Mouse (Mus musculus): Measurements from ENCODE around the gene Npm1. TPM values are rescaled to one million over a fixed set of nuclear protein-coding genes. Genes with fewer than 3 reads are reported as not detected.
A peak's percentile ranks its signal among the peaks of the same experiment; 100 is the strongest.

The Npm1 gene
- polyA plus RNA-seq, 1 experiment = 267 TPM

DNA sequence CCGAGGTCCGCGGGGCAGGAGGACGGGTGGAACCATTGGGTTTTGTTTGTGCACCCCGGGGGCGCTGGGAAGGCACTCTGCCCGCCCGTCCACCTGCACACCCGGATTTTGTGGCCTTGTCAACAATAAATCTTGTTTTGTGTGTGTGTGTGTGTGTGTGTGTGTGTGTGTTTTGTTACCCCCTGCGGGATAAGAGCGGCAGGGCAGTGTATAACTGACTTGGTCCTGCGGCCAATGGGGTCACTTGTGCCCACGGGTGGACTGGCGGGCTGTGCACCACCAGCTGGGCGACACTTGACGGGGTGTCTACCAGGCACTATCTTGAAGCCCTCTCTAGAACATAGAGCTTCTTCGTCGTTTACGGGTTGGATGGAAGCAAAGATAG lies 38.6 kb upstream of the Npm1 start:
- peaks cover 11% of the 10 kb centered on the region; the same call in 1 of the 2 replicates for H3K27me3 ChIP-seq (ENCODE audit: control insufficient read depth, insufficient read depth, low read length)
- 5% methylated on average over 19 of the region's 19 CpGs for WGBS

DNA sequence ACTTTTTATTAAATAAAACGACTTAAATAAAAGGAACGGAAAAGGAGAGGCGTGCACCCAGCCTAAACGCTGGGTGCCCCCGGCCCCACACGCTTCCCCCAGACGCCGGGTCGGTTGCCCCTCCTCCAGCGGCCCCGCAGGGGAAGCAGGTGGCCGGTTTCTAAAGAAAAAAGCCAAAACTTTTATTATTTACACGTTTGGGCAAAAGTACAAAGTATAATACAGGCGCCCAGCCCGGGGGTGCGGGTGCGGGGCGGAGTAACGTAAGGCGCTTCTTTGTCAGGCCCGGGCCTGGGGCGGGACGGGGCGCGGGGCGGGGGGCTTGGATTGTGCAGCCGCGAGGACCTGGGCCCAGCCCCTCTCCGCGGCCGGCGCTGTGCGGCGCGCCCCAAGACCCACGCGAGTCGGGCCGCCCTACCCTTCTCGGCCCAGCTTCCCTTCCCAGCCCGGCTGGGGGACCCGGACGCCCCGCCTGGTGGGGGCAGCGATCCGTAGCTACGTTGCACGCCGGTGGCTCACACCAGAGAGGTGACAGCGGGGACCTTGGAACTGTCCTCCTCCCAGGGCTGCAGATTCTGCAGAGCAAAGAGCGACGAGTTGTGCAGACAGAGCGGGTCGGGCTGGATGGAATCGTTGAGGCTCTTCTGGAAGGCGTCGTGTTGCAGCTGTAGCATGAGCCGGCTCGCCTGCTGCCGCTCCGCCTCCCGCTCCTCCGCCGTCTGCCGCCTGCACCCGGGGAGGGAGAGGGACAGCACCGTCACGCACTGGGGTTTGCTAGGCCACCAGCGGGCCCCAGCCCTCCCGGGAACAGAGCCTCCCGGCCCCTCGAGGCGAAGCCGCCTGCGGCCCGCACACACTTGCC lies 38.0 kb upstream of the Npm1 start:
- Histone ChIP-seq H3K27ac (ENCODE audit: insufficient read depth, low read length) (peak overlapping the region; percentile 63), H3K4me1 (ENCODE audit: control insufficient read depth, insufficient read depth, low read length) (no peaks in the 10 kb centered on the region), H3K4me3 (replicated peaks; ENCODE audit: insufficient read depth, low read depth, low read length) (peak overlapping the region; percentile 54), H3K27me3 (ENCODE audit: control insufficient read depth, insufficient read depth, low read length) (peaks cover 11% of the 10 kb centered on the region; the same call in 1 of the 2 replicates)
- TF ChIP-seq POLR2A (IDR thresholded peaks at IDR 0.05; ENCODE audit: borderline replicate concordance, insufficient read depth, low read length) = no peak
- TF ChIP-seq CTCF (IDR thresholded peaks at IDR 0.05; ENCODE audit: borderline replicate concordance, insufficient read depth, low read depth, low read length) = no peak
- DNase-seq = peak; percentile 61 to 74
- WGBS = 3% methylated on average over 73 of the region's 76 CpGs

More for the DNA sequence above, 38.6 kb upstream of the Npm1 start:
- Histone ChIP-seq H3K4me1 (ENCODE audit: control insufficient read depth, insufficient read depth, low read length) (0 out of 2 replicates have a peak, but pooled peaks cover 3% of the 10 kb centered on the region), H3K4me3 (replicated peaks; ENCODE audit: insufficient read depth, low read depth, low read length) (peak overlapping the region; percentile 54), H3K27ac (ENCODE audit: insufficient read depth, low read length) (peak overlapping the region; percentile 63)
- no peak for DNase-seq
- TF ChIP-seq CTCF (IDR thresholded peaks at IDR 0.05; ENCODE audit: borderline replicate concordance, insufficient read depth, low read depth, low read length) (no peak), POLR2A (IDR thresholded peaks at IDR 0.05; ENCODE audit: borderline replicate concordance, insufficient read depth, low read length) (no peak)

DNA sequence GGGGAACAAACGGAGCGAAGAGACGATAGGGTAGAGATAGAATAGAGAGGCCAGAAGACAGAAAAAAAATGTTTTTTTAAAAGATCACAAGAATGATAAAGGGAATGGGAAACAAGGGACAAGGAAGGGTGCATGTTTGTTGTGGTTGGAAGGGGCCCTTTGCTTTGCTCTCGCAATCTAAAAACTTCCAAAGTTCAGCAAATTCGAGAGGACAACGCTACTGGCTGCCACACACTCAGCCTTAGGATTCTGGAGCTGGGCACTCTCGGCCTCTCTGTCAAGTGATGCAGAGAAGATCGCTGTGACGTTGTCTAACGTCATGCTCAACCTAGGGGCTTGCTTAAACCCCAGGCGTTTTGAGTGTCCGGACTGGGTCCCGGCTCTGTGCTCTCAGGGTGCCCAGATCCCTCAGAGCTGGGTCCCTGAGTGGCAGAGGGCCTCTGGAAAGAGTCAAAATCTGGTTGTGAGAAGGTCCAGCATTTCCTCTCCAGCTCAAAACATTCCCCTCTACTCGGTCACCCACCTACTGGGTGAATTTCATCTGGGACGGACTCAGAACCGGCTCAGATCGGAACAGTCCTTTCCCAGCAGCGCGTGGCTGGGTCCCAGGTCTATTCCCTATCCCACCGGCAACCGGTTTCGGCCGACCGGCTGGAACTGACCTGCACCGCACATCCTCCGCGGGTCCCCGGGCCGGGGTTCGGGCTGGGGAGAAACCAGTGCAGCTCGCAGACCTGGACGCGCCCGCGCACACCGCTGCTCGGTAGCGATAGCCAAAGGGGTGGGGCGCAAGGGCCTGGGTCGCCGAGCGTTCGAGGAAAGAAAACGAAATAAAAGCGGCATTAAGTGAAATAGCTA lies 37.1 kb upstream of the Npm1 start:
- TF ChIP-seq POLR2A (IDR thresholded peaks at IDR 0.05; ENCODE audit: borderline replicate concordance, insufficient read depth, low read length) (no peak), CTCF (IDR thresholded peaks at IDR 0.05; ENCODE audit: borderline replicate concordance, insufficient read depth, low read depth, low read length) (no peak)
- H3K27me3 ChIP-seq (ENCODE audit: control insufficient read depth, insufficient read depth, low read length) = peaks cover 11% of the 10 kb centered on the region; the same call in 1 of the 2 replicates
- H3K27ac ChIP-seq (ENCODE audit: insufficient read depth, low read length) = peak overlapping the region; percentile 53
- peak overlapping the region; percentile 23 for H3K4me3 ChIP-seq (replicated peaks; ENCODE audit: insufficient read depth, low read depth, low read length)
- no peaks in the 10 kb centered on the region for H3K4me1 ChIP-seq (ENCODE audit: control insufficient read depth, insufficient read depth, low read length)
- 11% methylated on average over 45 of the region's 45 CpGs for WGBS
- DNase-seq = peak; percentile 54 to 71

DNA sequence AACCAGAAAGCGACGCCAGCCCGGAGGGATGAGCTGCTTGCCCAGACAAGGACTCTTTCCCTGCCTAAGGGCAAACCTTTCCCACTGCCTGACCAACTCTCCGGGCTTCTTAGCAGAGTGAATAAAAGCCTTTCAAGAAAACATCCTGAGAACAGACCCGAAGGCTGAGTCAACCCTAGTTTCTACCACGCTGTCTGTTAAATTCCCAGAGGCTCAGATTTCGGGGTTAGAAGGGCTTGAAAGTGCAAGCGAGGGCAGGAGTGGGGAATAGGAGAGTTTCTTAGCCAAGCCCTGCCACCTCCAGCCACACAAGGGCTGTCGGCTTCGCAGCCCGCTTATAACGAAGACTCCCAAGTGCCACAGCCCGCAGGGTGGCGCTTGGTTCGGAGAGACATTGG lies 36.1 kb upstream of the Npm1 start:
- DNase-seq = peak; percentile 31 to 55
- TF ChIP-seq CTCF (IDR thresholded peaks at IDR 0.05; ENCODE audit: borderline replicate concordance, insufficient read depth, low read depth, low read length) (no peak), POLR2A (IDR thresholded peaks at IDR 0.05; ENCODE audit: borderline replicate concordance, insufficient read depth, low read length) (no peak)
- WGBS = 16% methylated on average over 15 of the region's 15 CpGs
- no peaks in the 10 kb centered on the region for H3K4me1 ChIP-seq (ENCODE audit: control insufficient read depth, insufficient read depth, low read length)
- H3K4me3 ChIP-seq (replicated peaks; ENCODE audit: insufficient read depth, low read depth, low read length) = peak overlapping the region; percentile 26
- peaks cover 11% of the 10 kb centered on the region; the same call in 1 of the 2 replicates for H3K27me3 ChIP-seq (ENCODE audit: control insufficient read depth, insufficient read depth, low read length)
- peak overlapping the region; percentile 53 for H3K27ac ChIP-seq (ENCODE audit: insufficient read depth, low read length)

DNA sequence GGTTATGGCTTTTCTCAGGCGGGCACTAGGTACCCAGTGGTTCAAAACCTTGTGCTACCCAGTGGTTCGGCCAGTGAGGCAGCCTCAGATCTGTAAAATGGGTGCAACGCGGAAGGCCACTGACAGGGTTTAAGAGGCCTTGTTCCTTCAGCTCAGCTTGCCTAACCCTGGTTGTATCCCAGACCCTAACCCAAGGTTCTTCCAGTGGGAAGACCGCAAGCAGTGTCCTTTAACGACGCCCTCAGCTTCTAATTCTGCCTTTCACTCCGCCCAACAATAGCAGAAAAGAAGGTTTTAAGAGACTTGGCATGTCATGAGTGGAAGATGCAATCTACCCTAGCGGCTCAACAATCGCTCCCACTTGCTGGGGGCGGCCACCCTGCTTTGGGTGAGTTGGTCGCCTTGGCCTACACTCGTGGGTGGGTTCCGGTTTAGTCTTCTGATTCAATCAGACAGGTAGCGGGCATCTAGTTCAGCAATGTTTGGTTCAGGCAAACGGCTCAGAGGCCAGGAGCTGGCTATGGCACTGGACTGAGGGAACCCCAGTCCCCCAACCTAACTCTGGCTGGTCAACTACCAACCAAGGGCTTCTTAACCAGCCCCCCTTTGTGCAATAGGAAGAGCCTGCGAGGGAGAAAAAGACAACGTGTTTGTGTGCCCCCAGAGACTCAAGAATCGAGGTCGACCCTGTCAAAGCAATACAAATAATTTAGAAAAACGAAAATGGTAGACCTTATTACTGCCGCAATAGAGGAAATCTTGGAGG lies 35.5 kb upstream of the Npm1 start:
- peaks cover 10% of the 10 kb centered on the region; the same call in 1 of the 2 replicates for H3K27me3 ChIP-seq (ENCODE audit: control insufficient read depth, insufficient read depth, low read length)
- no peak overlapping the region for H3K4me3 ChIP-seq (replicated peaks; ENCODE audit: insufficient read depth, low read depth, low read length)
- H3K27ac ChIP-seq (ENCODE audit: insufficient read depth, low read length) = peak overlapping the region; percentile 53
- 42% methylated on average over 22 of the region's 22 CpGs for WGBS
- no peaks in the 10 kb centered on the region for H3K4me1 ChIP-seq (ENCODE audit: control insufficient read depth, insufficient read depth, low read length)
- TF ChIP-seq POLR2A (IDR thresholded peaks at IDR 0.05; ENCODE audit: borderline replicate concordance, insufficient read depth, low read length) (no peak), CTCF (IDR thresholded peaks at IDR 0.05; ENCODE audit: borderline replicate concordance, insufficient read depth, low read depth, low read length) (no peak)
- peak; percentile 19 to 37 for DNase-seq

DNA sequence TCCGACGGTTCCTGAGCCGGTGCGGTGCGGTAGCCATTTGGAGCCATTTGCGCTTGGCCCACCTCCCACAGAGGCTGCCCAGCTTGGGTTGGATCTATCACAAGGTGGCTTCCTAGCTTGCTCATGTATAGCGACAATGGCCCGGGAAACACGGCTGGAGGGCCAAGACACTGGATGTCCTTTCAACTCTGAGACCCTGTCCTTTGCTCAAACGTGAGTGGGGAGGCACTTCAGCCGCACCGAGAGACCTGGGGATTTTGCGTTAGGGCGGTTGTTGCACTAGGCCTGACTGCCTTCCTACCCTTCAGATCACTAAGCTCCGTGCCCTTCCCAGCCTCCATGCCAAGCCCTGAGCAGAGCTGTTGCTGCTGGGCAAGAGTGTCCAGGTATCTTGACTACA lies 34.7 kb upstream of the Npm1 start:
- H3K27me3 ChIP-seq (ENCODE audit: control insufficient read depth, insufficient read depth, low read length) = peaks cover 6% of the 10 kb centered on the region; the same call in 1 of the 2 replicates
- TF ChIP-seq POLR2A (IDR thresholded peaks at IDR 0.05; ENCODE audit: borderline replicate concordance, insufficient read depth, low read length) (no peak), CTCF (IDR thresholded peaks at IDR 0.05; ENCODE audit: borderline replicate concordance, insufficient read depth, low read depth, low read length) (no peak)
- H3K4me1 ChIP-seq (ENCODE audit: control insufficient read depth, insufficient read depth, low read length) = no peaks in the 10 kb centered on the region
- peak; percentile 62 for DNase-seq
- 28% methylated on average over 15 of the region's 15 CpGs for WGBS
- H3K4me3 ChIP-seq (replicated peaks; ENCODE audit: insufficient read depth, low read depth, low read length) = no peak overlapping the region
- peak overlapping the region; percentile 53 for H3K27ac ChIP-seq (ENCODE audit: insufficient read depth, low read length)

DNA sequence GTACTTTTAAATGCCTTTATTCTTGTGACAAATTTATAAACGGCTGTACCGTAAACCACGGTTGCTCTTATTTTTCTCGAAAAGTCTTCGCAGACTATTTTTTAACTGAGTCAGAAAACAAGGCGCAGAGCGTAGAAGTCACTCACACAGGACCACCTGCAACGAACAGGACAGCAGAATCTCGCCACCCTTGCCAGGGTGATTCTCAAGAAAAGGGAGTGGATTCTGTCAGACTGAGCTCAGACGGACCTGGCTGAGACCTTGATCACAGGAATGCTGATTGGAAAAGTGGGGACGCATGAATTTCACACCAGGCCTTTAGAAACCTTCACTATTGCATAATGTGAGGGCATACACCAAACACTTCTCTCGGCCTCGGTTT lies 34.1 kb upstream of the Npm1 start:
- Histone ChIP-seq H3K27ac (ENCODE audit: insufficient read depth, low read length) (0 out of 2 replicates have a peak overlapping the region, but pooled peaks have one; percentile 14), H3K4me1 (ENCODE audit: control insufficient read depth, insufficient read depth, low read length) (no peaks in the 10 kb centered on the region), H3K27me3 (ENCODE audit: control insufficient read depth, insufficient read depth, low read length) (peaks cover 3% of the 10 kb centered on the region; the same call in 1 of the 2 replicates), H3K4me3 (replicated peaks; ENCODE audit: insufficient read depth, low read depth, low read length) (no peak overlapping the region)
- peak in 1 of 2 experiments; percentile 29 for DNase-seq
- WGBS = 49% methylated on average over 13 of the region's 13 CpGs
- no peak for TF ChIP-seq POLR2A (IDR thresholded peaks at IDR 0.05; ENCODE audit: borderline replicate concordance, insufficient read depth, low read length)
- TF ChIP-seq CTCF (IDR thresholded peaks at IDR 0.05; ENCODE audit: borderline replicate concordance, insufficient read depth, low read depth, low read length) = no peak
